Mouse (Mus musculus) thymus, adult 18-20 months (tissue): ENCODE measurements around the gene Pakap.

Experiments
- DNase-seq, 2 experiments: peaks; one replicate each; pipeline ENCODE4 v3.0.0; 2022; ENCODE audit warnings: mixed read lengths in 2 of 2

Gene Pakap

GRCm38 (mm10) chr4:57574646-57575045 lies 6.7 kb downstream of the Pakap start:
- no peak for DNase-seq

- DNase-seq = no peak
Observed at GRCm38 (mm10) chr4:57575686-57576085, 7.7 kb downstream of the Pakap start.

DNA sequence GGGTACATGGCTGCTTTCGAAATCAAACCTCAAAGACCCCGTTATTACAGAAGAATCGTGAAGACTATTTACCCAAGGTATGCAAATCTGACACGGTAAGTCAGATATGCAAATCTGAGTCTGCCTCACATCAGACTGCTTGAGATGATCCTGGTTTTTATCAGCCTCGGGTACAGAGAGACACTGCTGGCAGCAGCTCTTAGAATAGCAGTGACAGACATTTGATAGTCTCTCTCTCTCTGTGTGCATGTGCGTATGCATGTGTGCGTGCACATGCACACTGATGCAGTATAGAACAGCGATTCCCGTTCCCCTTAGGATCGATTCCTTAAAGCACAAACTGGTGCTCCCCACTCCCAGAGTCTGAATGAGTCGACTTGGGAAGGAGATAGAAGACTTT lies 8.1 kb downstream of the Pakap start:
- no peak for DNase-seq

- no peak for DNase-seq
Observed at GRCm38 (mm10) chr4:57579683-57580082, 11.7 kb downstream of the Pakap start.

- DNase-seq = no peak
Observed at GRCm38 (mm10) chr4:57585281-57585800, 17.4 kb downstream of the Pakap start.

GRCm38 (mm10) chr4:57586933-57587658 lies 19.1 kb downstream of the Pakap start:
- no peak for DNase-seq

DNA sequence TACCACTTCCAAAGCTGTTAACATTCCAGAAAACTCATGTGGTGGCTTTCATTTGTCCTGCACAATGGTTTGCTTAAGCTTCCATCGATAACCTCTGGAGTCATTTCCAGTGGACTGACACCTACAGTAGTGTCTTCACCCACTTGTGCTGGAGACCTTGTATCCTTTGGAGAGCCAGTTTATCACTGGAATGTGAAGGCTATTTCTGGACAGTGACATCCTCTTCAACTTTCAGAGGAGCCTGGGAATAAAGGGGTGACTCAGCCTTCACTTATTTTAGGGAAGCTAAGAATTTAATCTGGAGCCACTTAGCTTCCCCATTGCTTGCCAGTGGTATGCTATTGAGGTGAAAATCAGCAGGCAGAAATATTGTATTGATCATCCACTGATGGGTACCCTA lies 20.4 kb downstream of the Pakap start:
- DNase-seq = no peak

DNA sequence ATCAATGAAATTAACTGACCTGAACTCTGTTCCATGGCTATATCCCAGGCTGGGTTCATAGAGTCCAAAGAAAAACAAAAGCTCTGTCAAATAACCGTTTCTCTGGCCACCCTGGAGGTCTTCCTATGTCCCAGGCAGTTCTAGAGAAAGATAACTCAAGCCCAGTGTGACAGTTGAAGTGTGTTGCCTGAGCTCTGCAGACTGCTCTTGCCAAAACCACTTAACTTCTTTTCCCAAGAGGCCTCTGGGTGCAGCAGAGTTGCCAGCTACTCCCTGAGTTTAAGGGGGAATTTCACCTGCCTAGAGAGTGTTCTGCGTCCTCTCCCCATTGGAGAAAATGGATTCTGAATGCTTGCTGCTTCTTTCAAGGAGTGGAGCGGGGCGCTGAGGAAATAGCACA lies 24.8 kb downstream of the Pakap start:
- no peak for DNase-seq

GRCm38 (mm10) chr4:57599946-57600345 lies 32.0 kb downstream of the Pakap start:
- no peak for DNase-seq

GRCm38 (mm10) chr4:57600685-57601457 lies 32.9 kb downstream of the Pakap start:
- DNase-seq = no peak

- no peak for DNase-seq
Observed at GRCm38 (mm10) chr4:57601458-57601835, 33.5 kb downstream of the Pakap start.

- DNase-seq = no peak
Observed at GRCm38 (mm10) chr4:57601903-57602617, 34.1 kb downstream of the Pakap start.

DNA sequence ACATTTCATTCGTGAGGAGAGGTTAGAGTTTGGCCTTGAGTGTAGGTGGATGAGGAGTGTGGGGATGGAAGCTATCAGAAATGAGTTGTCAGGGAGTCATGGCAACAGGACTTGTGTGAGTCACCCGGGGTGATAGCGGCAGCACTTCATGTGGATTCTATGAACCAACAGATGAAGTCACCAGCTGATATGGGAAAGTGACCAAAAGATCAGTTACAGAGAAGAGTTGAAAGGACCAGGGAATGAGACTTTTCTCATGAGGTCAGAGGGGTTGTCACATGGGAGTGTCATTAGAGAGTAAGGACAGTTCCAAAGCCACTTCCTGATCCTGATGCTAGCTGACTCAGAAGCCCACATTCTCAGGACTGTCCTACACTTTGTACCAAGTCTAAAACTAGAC lies 38.3 kb downstream of the Pakap start:
- DNase-seq = no peak

- DNase-seq = no peak
Observed at GRCm38 (mm10) chr4:57607247-57607942, 39.4 kb downstream of the Pakap start.

DNA sequence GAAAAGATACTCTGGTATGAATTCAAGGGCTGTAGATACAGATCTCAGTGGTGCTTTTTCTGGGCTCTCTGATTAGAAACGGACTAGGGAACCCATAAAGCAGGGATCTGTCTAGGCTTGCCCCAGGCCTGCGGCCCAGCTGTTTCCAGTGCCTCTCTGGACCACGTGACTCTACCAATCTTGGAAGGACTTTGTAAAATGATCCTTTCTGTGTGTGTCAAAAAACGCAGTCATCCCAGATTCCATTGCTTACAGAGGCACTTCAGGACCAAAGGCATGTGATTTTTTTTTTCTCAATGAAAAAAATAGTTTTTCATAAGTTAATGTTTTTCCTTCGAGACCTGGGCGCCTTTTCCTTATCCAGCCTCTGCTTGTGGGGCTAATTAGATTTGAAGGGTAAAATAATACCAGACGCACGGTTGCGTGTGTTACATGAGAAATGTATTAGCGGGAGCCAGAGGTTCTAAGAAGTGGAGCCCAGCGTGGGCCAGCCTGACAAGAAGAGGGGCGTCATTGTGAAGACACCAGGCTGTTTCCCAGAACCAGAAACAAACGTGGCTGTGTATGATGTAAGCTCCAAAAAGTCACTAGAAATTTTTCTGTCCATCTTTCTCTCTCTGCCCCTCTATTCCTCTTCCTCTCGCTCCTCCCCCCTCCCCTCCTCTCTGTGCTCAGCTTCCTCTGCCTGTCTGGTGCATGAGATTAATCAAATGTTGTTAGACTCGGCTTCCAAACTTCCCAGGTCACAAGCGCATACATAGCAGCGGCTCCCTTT lies 43.5 kb downstream of the Pakap start:
- no peak for DNase-seq

- DNase-seq = no peak
Observed at GRCm38 (mm10) chr4:57612716-57613115, 44.7 kb downstream of the Pakap start.

- DNase-seq = no peak
Observed at GRCm38 (mm10) chr4:57614686-57615085, 46.7 kb downstream of the Pakap start.

GRCm38 (mm10) chr4:57618743-57619142 lies 50.8 kb downstream of the Pakap start:
- no peak for DNase-seq

- DNase-seq = no peak
Observed at GRCm38 (mm10) chr4:57622816-57623215, 54.8 kb downstream of the Pakap start.

DNA sequence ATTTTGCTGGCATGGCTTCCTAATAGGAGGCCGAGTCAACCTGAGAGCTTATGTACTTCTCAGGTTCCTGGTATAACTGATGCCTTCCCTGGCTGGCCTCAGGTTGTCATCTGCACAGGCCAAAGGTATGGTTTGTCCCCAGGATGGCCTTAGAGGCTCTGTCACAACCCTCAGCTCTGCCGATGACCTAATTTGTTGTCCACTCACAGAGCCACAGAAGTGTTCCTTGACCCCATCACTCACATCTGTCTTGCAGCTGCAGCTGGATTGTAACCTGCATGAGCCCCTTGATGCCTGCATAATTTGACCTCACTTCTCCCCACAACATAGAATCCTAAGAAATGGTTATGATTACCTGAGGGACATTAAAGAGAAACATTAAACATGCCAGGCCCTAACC lies 56.8 kb downstream of the Pakap start:
- DNase-seq = no peak

DNA sequence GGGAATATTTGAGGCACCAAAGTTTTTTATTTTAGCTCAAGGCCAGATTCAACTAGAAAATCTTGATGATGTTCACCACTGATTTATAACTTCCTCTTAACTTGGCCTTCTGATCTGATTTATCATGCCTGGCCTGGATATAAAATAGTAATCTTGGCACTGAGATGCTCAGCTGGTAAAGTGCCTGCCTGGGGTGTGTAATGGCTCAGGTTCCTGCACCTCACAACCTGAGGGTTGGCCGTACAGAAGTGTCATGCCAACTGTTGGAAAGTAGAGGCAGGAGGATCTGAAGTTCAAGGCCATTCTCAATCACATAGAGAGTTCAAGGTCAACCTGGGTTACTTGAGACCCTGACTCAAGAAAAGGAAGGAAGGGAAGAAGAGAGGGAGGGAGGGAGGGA lies 57.3 kb downstream of the Pakap start:
- DNase-seq = no peak

- no peak for DNase-seq
Observed at GRCm38 (mm10) chr4:57625756-57626155, 57.8 kb downstream of the Pakap start.
